ENCODE assay signal across 8 mouse cellular contexts in the genomic region with DNA sequence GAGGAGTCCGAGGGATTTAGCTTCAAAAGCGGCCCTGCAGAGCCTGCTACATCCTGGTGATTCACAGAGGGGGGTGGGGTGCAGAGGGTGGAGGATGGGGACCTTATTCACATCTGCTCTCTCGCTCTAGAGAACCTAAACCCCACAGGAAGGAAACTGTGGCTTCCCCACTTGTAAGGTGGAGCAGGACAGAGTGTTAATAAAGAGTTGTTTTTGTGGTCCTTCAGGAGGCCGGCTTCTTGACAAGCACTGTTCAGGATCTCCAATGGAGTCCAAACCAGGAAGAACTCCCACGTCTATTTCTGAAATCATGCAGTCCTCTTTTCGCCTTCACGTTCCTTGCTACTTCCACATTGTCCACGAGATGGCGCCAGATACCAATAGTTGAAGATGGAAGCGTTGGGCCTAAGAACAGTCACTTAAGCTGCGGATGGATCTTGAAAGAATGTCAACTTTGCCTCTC. TPM values are rescaled to one million over a fixed set of nuclear protein-coding genes. Genes with fewer than 3 reads are reported as not detected.
DNase-seq lines count a peak whose midpoint lies in the region; ATAC-seq lines count a peak whose summit lies in the region.

No protein-coding gene starts in this region.

- peak; percentile 97 for DNase-seq in heart, adult 11 months
- DNase-seq in embryo, embryonic 11.5 days (ENCODE audit: low read depth, low spot score) = peak; percentile 78
- DNase-seq in gonadal fat pad, adult 2 months (ENCODE audit: low read depth) = peak; percentile 40
- peak; percentile 82 for DNase-seq in kidney, adult 18-20 months
- peak; percentile 90 for DNase-seq in limb, embryonic 11.5 days (ENCODE audit: low spot score)
- DNase-seq in spleen, postnatal 4 days (ENCODE audit: low spot score in 2 of 2) = peak; percentile 57 to 88

- no peak overlapping the region for H3K27ac ChIP-seq in heart, embryonic 11.5 days (ENCODE audit: low read depth, low read length)
- H3K27ac ChIP-seq in limb, embryonic 11.5 days (replicated peaks; ENCODE audit: low read depth, low read length) = no peak overlapping the region

- no peak overlapping the region for H3K9ac ChIP-seq in heart, embryonic 11.5 days (ENCODE audit: low read depth, low read length)
- H3K9ac ChIP-seq in limb, embryonic 11.5 days (ENCODE audit: low read length) = 0 out of 2 replicates have a peak overlapping the region, but pooled peaks have one; percentile 9

- no peak overlapping the region for H3K4me3 ChIP-seq in heart, embryonic 11.5 days (ENCODE audit: low read depth, low read length)
- no peak overlapping the region for H3K4me3 ChIP-seq in limb, embryonic 11.5 days (ENCODE audit: low read depth, low read length)

- no peak for ATAC-seq in heart, embryonic 11.5 days (replicated peaks; ENCODE audit: insufficient number of reproducible peaks, low FRiP score, low TSS enrichment)
- ATAC-seq in limb, embryonic 11.5 days (ENCODE audit: insufficient number of reproducible peaks, low FRiP score, low TSS enrichment, low read depth) = no peak
- peak; percentile 56 for ATAC-seq in monocyte, adult 5-6 weeks (replicated peaks; ENCODE audit: insufficient number of reproducible peaks, low FRiP score, low TSS enrichment, poor library complexity, severe bottlenecking)

- H3K27me3 ChIP-seq in heart, embryonic 11.5 days (ENCODE audit: control insufficient read depth, insufficient read depth, low read length) = 0 out of 2 replicates have a peak, but pooled peaks cover 6% of the 10 kb centered on the region
- H3K27me3 ChIP-seq in limb, embryonic 11.5 days (ENCODE audit: control insufficient read depth, insufficient read depth, low read length) = no peaks in the 10 kb centered on the region; the same call in 1 of the 2 replicates

- H3K4me1 ChIP-seq in heart, embryonic 11.5 days (ENCODE audit: control insufficient read depth, insufficient read depth, low read length) = no peaks in the 10 kb centered on the region
- no peaks in the 10 kb centered on the region for H3K4me1 ChIP-seq in limb, embryonic 11.5 days (ENCODE audit: control insufficient read depth, insufficient read depth, low read length)

- 12% methylated on average over 11 of the region's 11 CpGs for WGBS in heart, embryonic 11.5 days (ENCODE audit: insufficient replicate concordance)
- WGBS in limb, embryonic 11.5 days = 9% methylated on average over 11 of the region's 11 CpGs

- H3K36me3 ChIP-seq in heart, embryonic 11.5 days (ENCODE audit: control insufficient read depth, insufficient read depth, low read length) = no peaks in the 10 kb centered on the region
- no peaks in the 10 kb centered on the region for H3K36me3 ChIP-seq in limb, embryonic 11.5 days (ENCODE audit: control insufficient read depth, insufficient read depth, low read length)

- H3K4me2 ChIP-seq in heart, embryonic 11.5 days = no peak overlapping the region
- no peak overlapping the region for H3K4me2 ChIP-seq in limb, embryonic 11.5 days (ENCODE audit: low read depth, severe bottlenecking)

- no peaks in the 10 kb centered on the region for H3K9me3 ChIP-seq in heart, embryonic 11.5 days (replicated peaks; ENCODE audit: control insufficient read depth, low read length)
- H3K9me3 ChIP-seq in limb, embryonic 11.5 days (ENCODE audit: control insufficient read depth, low read length) = no peaks in the 10 kb centered on the region

RNA-seq across cellular contexts. Expression of a gene that starts 3.0 kb away (rescaled TPM):
- polyA plus RNA-seq in heart, embryonic 11.5 days (2014; fragmentation: Nextera tagmentation; extraction: Ambion mirVana) = not detected in 2 replicates
- polyA plus RNA-seq in gonadal fat pad, adult 2 months (2012; rRNA removed) = 0.07 TPM in 1 of 2 replicates, not detected in the other
- not detected in 2 replicates for polyA plus RNA-seq in limb, embryonic 11.5 days (2014; fragmentation: Nextera tagmentation; extraction: Ambion mirVana)
- total RNA-seq in monocyte, adult 5-6 weeks (2017) = not detected in 3 replicates

RNA-seq across cellular contexts. Expression of a gene that starts 6.1 kb away (rescaled TPM):
- polyA plus RNA-seq in heart, embryonic 11.5 days (2014; fragmentation: Nextera tagmentation; extraction: Ambion mirVana) = not detected in 2 replicates
- 0.09 and 0.12 TPM in 2 replicates for polyA plus RNA-seq in gonadal fat pad, adult 2 months (2012; rRNA removed)
- 0.06 TPM in 1 of 2 replicates, not detected in the other for polyA plus RNA-seq in limb, embryonic 11.5 days (2014; fragmentation: Nextera tagmentation; extraction: Ambion mirVana)
- 0.21 TPM in 1 of 3 replicates, not detected in the others for total RNA-seq in monocyte, adult 5-6 weeks (2017)

RNA-seq across cellular contexts. Expression of a gene that starts 11.8 kb away (rescaled TPM):
- 0.17 TPM in 1 of 2 replicates, not detected in the other for polyA plus RNA-seq in heart, embryonic 11.5 days (2014; fragmentation: Nextera tagmentation; extraction: Ambion mirVana)
- 0.22 and 0.23 TPM in 2 replicates for polyA plus RNA-seq in gonadal fat pad, adult 2 months (2012; rRNA removed)
- polyA plus RNA-seq in limb, embryonic 11.5 days (2014; fragmentation: Nextera tagmentation; extraction: Ambion mirVana) = not detected in 2 replicates
- total RNA-seq in monocyte, adult 5-6 weeks (2017) = 3.7 to 7.2 TPM in 2 of 3 replicates, not detected in the other

RNA-seq across cellular contexts. Expression of a gene that starts 45.3 kb away (rescaled TPM):
- polyA plus RNA-seq in heart, embryonic 11.5 days (2014; fragmentation: Nextera tagmentation; extraction: Ambion mirVana) = 153 and 156 TPM in 2 replicates
- polyA plus RNA-seq in gonadal fat pad, adult 2 months (2012; rRNA removed) = 116 and 121 TPM in 2 replicates
- 174 and 175 TPM in 2 replicates for polyA plus RNA-seq in limb, embryonic 11.5 days (2014; fragmentation: Nextera tagmentation; extraction: Ambion mirVana)
- total RNA-seq in monocyte, adult 5-6 weeks (2017) = 53.9 to 104 TPM (median 75.6 TPM) in 3 replicates

RNA-seq across cellular contexts. Expression of a gene that starts 50.5 kb away (rescaled TPM):
- polyA plus RNA-seq in heart, embryonic 11.5 days (2014; fragmentation: Nextera tagmentation; extraction: Ambion mirVana) = not detected in 2 replicates
- polyA plus RNA-seq in gonadal fat pad, adult 2 months (2012; rRNA removed) = not detected in 2 replicates
- polyA plus RNA-seq in limb, embryonic 11.5 days (2014; fragmentation: Nextera tagmentation; extraction: Ambion mirVana) = not detected in 2 replicates
- total RNA-seq in monocyte, adult 5-6 weeks (2017) = not detected in 3 replicates

Comparison
In these comparisons a context has a peak if more than half of its experiments do, and no peak if none do; other contexts are left out.
1. DNase-seq: peak in every context shown above with its lines; median percentile 97 in heart, adult 11 months; 90 in limb, embryonic 11.5 days; 82 in kidney, adult 18-20 months; 78 in embryo, embryonic 11.5 days; 72 in spleen, postnatal 4 days; 40 in gonadal fat pad, adult 2 months.